Mouse (Mus musculus): ENCODE measurements around the gene Nat8f4. TPM values are rescaled to one million over a fixed set of nuclear protein-coding genes. Genes with fewer than 3 reads are reported as not detected.
"Not testable (repeated sequence)": the region's sequence is repeated elsewhere in the genome, so short reads cannot be mapped to it uniquely, and the experiment has no call there.

Nat8f4 gene
- polyA plus RNA-seq, 2 experiments: 0.64 to 0.81 TPM

DNA sequence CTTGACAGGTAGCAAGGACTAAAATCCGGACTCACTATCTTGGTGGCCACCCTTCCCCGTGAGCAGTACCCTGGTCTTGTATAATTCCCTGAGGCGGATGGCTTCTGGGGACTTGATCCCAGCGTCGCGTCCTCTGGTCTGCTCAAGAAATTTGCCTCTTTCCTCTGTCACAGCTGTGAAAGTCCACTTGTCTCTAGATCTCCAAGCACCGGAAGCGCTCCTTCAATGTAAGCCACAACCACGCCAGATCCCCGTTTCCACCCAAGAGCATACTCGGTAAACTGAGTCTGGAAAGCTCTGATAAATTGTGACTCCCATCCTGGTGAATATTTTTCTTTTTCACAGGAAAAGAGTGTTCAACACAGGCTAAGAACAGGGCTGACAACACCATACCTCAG lies 10.5 kb upstream of the Nat8f4 start:
- TF ChIP-seq CTCF (IDR thresholded peaks at IDR 0.05; ENCODE audit: low read depth) (no peak), EP300 (IDR thresholded peaks at IDR 0.05; ENCODE audit: low read depth) (no peak)
- Histone ChIP-seq H3K4me3 (ENCODE audit: insufficient read depth in 1 of 2, low read depth in 2 of 2, low read length in 2 of 2) (peak overlapping the region; percentile 75 to 78), H3K4me2 (ENCODE audit: low read depth) (peak overlapping the region; percentile 94), H3K36me3 (replicated peaks; ENCODE audit: control insufficient read depth, insufficient read depth, low read depth) (no peaks in the 10 kb centered on the region), H3K27ac (peak overlapping the region; percentile 75), H3K9ac (replicated peaks) (peak overlapping the region; percentile 81), H3K4me1 (replicated peaks; ENCODE audit: control insufficient read depth in 2 of 2, insufficient read depth in 2 of 2, low read length in 1 of 2) (peaks cover 11 to 16% of the 10 kb centered on the region in 2 experiments), H3K27me3 (ENCODE audit: control insufficient read depth, insufficient read depth, low read length) (no peaks in the 10 kb centered on the region), H3K9me3 (ENCODE audit: control insufficient read depth, low read length) (no peaks in the 10 kb centered on the region)
- DNase-seq (ENCODE audit: low read depth in 3 of 3, low spot score in 3 of 3) (no peak), ATAC-seq (ENCODE audit: insufficient read depth) (0 out of 2 replicates have a peak, but pooled peaks have one; percentile 2)
- WGBS (ENCODE audit: insufficient replicate concordance): 3% methylated on average over 11 of the region's 11 CpGs

DNA sequence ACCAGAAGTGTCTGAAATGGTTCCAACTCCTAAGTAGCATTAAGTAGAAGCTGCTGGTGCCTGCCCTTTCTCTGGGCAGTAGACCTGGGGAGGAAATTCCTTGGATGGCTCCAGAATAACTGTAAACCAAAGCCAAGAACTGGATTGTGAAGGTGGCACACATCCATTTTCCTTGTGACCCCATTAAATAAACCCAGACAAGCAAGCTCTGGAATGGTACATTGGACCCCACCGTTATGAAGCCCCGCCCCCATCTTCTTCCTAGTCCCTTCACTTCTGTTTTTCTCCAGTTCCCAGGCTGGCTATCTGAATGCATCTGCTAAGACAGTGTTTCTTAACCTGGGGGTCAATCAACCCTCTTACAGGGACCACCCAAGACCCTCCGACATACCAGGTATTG lies 6.9 kb upstream of the Nat8f4 start, which contains the start of gene Tprkb:
Tprkb (plus strand) TSS at position 279 of the 400 bp plus-strand sequence.
- DNase-seq (ENCODE audit: low read depth in 3 of 3, low spot score in 3 of 3): no peak
- Histone ChIP-seq H3K27ac (no peak within 1 kb of the TSS), H3K4me2 (ENCODE audit: low read depth) (no peak within 1 kb of the TSS)

DNA sequence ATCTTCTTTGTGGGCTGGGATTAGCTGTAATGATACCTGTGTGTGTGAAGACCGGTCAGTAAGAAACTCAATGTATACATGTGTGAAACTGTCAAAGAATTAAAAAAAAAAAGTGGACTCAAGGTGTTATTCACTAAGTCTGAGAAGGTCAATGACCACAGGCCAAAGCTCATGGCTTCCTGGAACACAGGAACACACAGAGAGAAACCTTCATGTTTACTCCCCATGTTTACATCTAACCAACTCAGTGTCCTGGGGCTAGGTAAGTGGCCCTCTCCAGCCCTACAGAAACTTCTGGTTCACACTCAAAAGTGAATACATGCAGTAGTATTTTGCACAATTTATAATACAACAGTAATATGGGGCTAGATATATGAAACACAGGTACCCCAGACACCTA lies 5.0 kb upstream of the Nat8f4 start:
- Histone ChIP-seq H3K27ac (no peak overlapping the region), H3K4me2 (ENCODE audit: low read depth) (no peak overlapping the region), H3K9ac (replicated peaks) (no peak overlapping the region), H3K4me3 (ENCODE audit: insufficient read depth in 1 of 2, low read depth in 2 of 2, low read length in 2 of 2) (no peak overlapping the region), H3K36me3 (replicated peaks; ENCODE audit: control insufficient read depth, insufficient read depth, low read depth) (no peaks in the 10 kb centered on the region), H3K9me3 (ENCODE audit: control insufficient read depth, low read length) (no peaks in the 10 kb centered on the region), H3K27me3 (ENCODE audit: control insufficient read depth, insufficient read depth, low read length) (no peaks in the 10 kb centered on the region), H3K4me1 (replicated peaks; ENCODE audit: control insufficient read depth in 2 of 2, insufficient read depth in 2 of 2, low read length in 1 of 2) (peaks cover 5 to 8% of the 10 kb centered on the region in 2 experiments)
- ATAC-seq (ENCODE audit: insufficient read depth) (no peak), DNase-seq (ENCODE audit: low read depth in 3 of 3, low spot score in 3 of 3) (no peak)
- WGBS (ENCODE audit: insufficient replicate concordance): 83% methylated on average over 1 of the region's 1 CpGs
- TF ChIP-seq CTCF (IDR thresholded peaks at IDR 0.05; ENCODE audit: low read depth) (no peak), EP300 (IDR thresholded peaks at IDR 0.05; ENCODE audit: low read depth) (no peak)

More for the DNA sequence above, 6.9 kb upstream of the Nat8f4 start, which contains the start of gene Tprkb:
- ATAC-seq (ENCODE audit: insufficient read depth): no peak
- H3K27me3 ChIP-seq (ENCODE audit: control insufficient read depth, insufficient read depth, low read length): no peaks in the 10 kb centered on the region
- H3K36me3 ChIP-seq (replicated peaks; ENCODE audit: control insufficient read depth, insufficient read depth, low read depth): no peaks in the 10 kb centered on the region
- 57% methylated on average over 3 of the region's 3 CpGs for WGBS (ENCODE audit: insufficient replicate concordance)
- H3K9me3 ChIP-seq (ENCODE audit: control insufficient read depth, low read length): no peaks in the 10 kb centered on the region
- H3K4me3 ChIP-seq (ENCODE audit: insufficient read depth in 1 of 2, low read depth in 2 of 2, low read length in 2 of 2): no peak within 1 kb of the TSS
- no peak within 1 kb of the TSS for H3K9ac ChIP-seq (replicated peaks)
- peaks cover 10 to 16% of the 10 kb centered on the region in 2 experiments for H3K4me1 ChIP-seq (replicated peaks; ENCODE audit: control insufficient read depth in 2 of 2, insufficient read depth in 2 of 2, low read length in 1 of 2)
- TF ChIP-seq CTCF (IDR thresholded peaks at IDR 0.05; ENCODE audit: low read depth): no peak
- TF ChIP-seq EP300 (IDR thresholded peaks at IDR 0.05; ENCODE audit: low read depth): no peak

DNA sequence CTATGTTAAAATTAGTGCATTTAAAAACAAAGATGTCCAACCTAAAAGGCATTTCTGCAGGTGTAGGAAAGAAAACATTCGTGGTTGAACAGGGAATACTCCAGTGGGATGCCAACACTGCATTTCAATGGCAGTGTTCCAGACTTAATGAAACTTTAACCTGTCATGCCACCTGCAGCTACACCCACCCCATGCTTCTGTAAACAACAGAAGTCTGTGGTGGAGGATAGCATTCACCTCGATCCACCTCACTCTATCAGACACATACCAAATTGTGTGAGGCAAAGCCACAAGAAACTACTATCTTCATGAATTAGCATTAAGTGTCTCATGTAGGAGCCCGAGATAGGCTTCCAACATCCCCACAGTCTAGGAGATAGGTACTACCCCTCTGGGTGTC lies 3.7 kb upstream of the Nat8f4 start:
- no peak overlapping the region for H3K27ac ChIP-seq

DNA sequence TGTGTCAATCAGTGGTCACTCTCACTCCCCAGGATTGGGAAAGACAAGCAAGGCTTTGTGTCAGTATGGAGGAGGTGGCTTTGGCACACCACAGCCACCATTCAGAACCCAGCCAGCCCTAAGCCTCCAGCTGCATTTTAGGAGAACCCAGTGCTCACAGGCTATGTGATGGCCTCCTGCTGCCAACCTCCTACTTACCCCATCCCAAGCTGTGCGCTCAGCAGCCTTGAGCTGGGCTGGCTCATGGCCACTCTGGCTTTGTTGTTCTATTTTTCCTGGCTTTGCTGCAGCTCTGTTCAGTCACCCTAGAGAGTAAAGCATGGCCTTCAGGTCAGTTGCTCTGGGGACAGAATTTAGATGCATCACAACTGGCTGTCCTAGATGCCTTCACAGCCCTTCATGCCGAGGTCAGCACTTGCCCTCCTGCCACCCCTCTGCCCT lies 2.2 kb upstream of the Nat8f4 start:
- H3K27ac ChIP-seq; DNase-seq (ENCODE audit: low read depth in 3 of 3, low spot score in 3 of 3); H3K36me3 ChIP-seq (replicated peaks; ENCODE audit: control insufficient read depth, insufficient read depth, low read depth); H3K9me3 ChIP-seq (ENCODE audit: control insufficient read depth, low read length); H3K4me3 ChIP-seq (ENCODE audit: insufficient read depth in 1 of 2, low read depth in 2 of 2, low read length in 2 of 2); H3K4me1 ChIP-seq (replicated peaks; ENCODE audit: control insufficient read depth in 2 of 2, insufficient read depth in 2 of 2, low read length in 1 of 2); H3K27me3 ChIP-seq (ENCODE audit: control insufficient read depth, insufficient read depth, low read length); ATAC-seq (ENCODE audit: insufficient read depth); H3K9ac ChIP-seq (replicated peaks); H3K4me2 ChIP-seq (ENCODE audit: low read depth): not testable (repeated sequence)
- WGBS (ENCODE audit: insufficient replicate concordance): 55% methylated on average over 2 of the region's 2 CpGs

More for the DNA sequence above, 3.7 kb upstream of the Nat8f4 start:
- no peak overlapping the region for H3K4me2 ChIP-seq (ENCODE audit: low read depth)
- DNase-seq (ENCODE audit: low read depth in 3 of 3, low spot score in 3 of 3): no peak
- H3K9me3 ChIP-seq (ENCODE audit: control insufficient read depth, low read length): no peaks in the 10 kb centered on the region
- H3K36me3 ChIP-seq (replicated peaks; ENCODE audit: control insufficient read depth, insufficient read depth, low read depth): no peaks in the 10 kb centered on the region
- H3K9ac ChIP-seq (replicated peaks): no peak overlapping the region
- no peak overlapping the region for H3K4me3 ChIP-seq (ENCODE audit: insufficient read depth in 1 of 2, low read depth in 2 of 2, low read length in 2 of 2)
- ATAC-seq (ENCODE audit: insufficient read depth): no peak
- no peak for TF ChIP-seq CTCF (IDR thresholded peaks at IDR 0.05; ENCODE audit: low read depth)
- no peaks in the 10 kb centered on the region for H3K27me3 ChIP-seq (ENCODE audit: control insufficient read depth, insufficient read depth, low read length)
- 28% methylated on average over 3 of the region's 3 CpGs for WGBS (ENCODE audit: insufficient replicate concordance)
- H3K4me1 ChIP-seq (replicated peaks; ENCODE audit: control insufficient read depth in 2 of 2, insufficient read depth in 2 of 2, low read length in 1 of 2): peaks cover 0 to 4% of the 10 kb centered on the region in 2 experiments; a peak in 1 of 4 replicates

Data from liver, embryonic 14.5 days (tissue).